Mouse (Mus musculus) lung, postnatal 0 days (tissue): Measurements from ENCODE around the gene Omt2b. TPM values are rescaled to one million over a fixed set of nuclear protein-coding genes. Genes with fewer than 3 reads are reported as not detected.

Experiments
- ATAC-seq: fragments of 200-750 bp; cut with Nextera tagmentation; 2 replicates; pipeline ENCODE4 v1.8.0; 2017; ENCODE audit warnings: moderate library complexity
- DNase-seq: peaks from one replicate; pipeline ENCODE4 v3.0.0-alpha.2; 2016; ENCODE audit warnings: low spot score
- H3K27ac ChIP-seq: fragments of 300-500 bp; sonication (generic); 2 replicates; pipeline ENCODE4 v1.5.1; 2014; ENCODE audit warnings: antibody characterized with exemption, mild to moderate bottlenecking, low read length, mixed read lengths
- H3K27me3 ChIP-seq: fragments of 300-500 bp; sonication (generic); replicated peaks from 2 replicates; pipeline ENCODE4 v1.6.1; 2014; ENCODE audit warnings: low read length, mixed read lengths; ENCODE audit not compliant: insufficient read depth
- H3K36me3 ChIP-seq: fragments of 300-500 bp; sonication (generic); 2 replicates; pipeline ENCODE4 v1.6.1; 2014; ENCODE audit warnings: low read length, mixed read lengths; ENCODE audit not compliant: insufficient read depth
- H3K4me1 ChIP-seq: fragments of 300-500 bp; sonication (generic); 2 replicates; pipeline ENCODE4 v1.6.1; 2014; ENCODE audit warnings: antibody characterized with exemption, low read depth, low read length, mixed read lengths; ENCODE audit not compliant: insufficient read depth
- H3K4me2 ChIP-seq: fragments of 300-500 bp; sonication (generic); replicated peaks from 2 replicates; pipeline ENCODE4 v1.6.1; 2014; ENCODE audit warnings: low read depth, mild to moderate bottlenecking, low read length, moderate library complexity, mixed read lengths
- H3K4me3 ChIP-seq: fragments of 300-500 bp; sonication (generic); 2 replicates; pipeline ENCODE4 v1.5.1; 2014; ENCODE audit warnings: low read depth, low read length
- H3K9ac ChIP-seq: fragments of 300-500 bp; sonication (generic); replicated peaks from 2 replicates; pipeline ENCODE4 v1.6.1; 2014; ENCODE audit warnings: low read depth, mild to moderate bottlenecking
- H3K9me3 ChIP-seq: fragments of 300-500 bp; sonication (generic); 2 replicates; pipeline ENCODE4 v1.6.1; 2016; ENCODE audit warnings: low read length, mixed read lengths
- CTCF ChIP-seq: IDR thresholded peaks from 2 replicates; pipeline ENCODE4 v1.5.1; 2016; ENCODE audit warnings: antibody characterized with exemption, mild to moderate bottlenecking
- EP300 ChIP-seq: IDR thresholded peaks from 2 replicates; pipeline ENCODE4 v1.6.1; 2016; ENCODE audit warnings: antibody characterized with exemption, mild to moderate bottlenecking, control low read depth
- WGBS: fragments of 180-500 bp; shearing (Covaris S2); extraction: QIAGEN DNeasy Blood & Tissue Kit; methylation state at CpG from one replicate; pipeline ENCODE4 v1.1.7; 2014; 5-methylcytosine and 5-hydroxymethylcytosine counted together
- polyA plus RNA-seq: library from polyadenylated mRNA; unstranded; fragments of >200 nt; fragmentation: Nextera tagmentation; extraction: Ambion mirVana; gene quantifications from 2 replicates; pipeline ENCODE4 v1.2.1, GENCODE M21; 2015

Gene Omt2b
- polyA plus RNA-seq, 1 experiment from 2014 or later, result not detected

- TF ChIP-seq EP300, result no peak
- TF ChIP-seq CTCF, result no peak
- no peak overlapping the region for H3K27ac ChIP-seq
- H3K4me2 ChIP-seq, result no peak overlapping the region
- H3K4me3 ChIP-seq, result no peak overlapping the region
- DNase-seq (no peak), ATAC-seq (no peak)
- no peaks in the 10 kb centered on the region for H3K4me1 ChIP-seq
- H3K9me3 ChIP-seq, result no peaks in the 10 kb centered on the region
- no peaks in the 10 kb centered on the region for H3K36me3 ChIP-seq
- no peaks in the 10 kb centered on the region for H3K27me3 ChIP-seq
- 88% methylated on average over 7 of the region's 7 CpGs for WGBS
- no peak overlapping the region for H3K9ac ChIP-seq
Observed at GRCm38 (mm10) chr9:78369786-78370185, 42.4 kb downstream of the Omt2b start.

GRCm38 (mm10) chr9:78371441-78371840 lies 44.1 kb downstream of the Omt2b start:
- no peak for ATAC-seq
- no peaks in the 10 kb centered on the region for H3K9me3 ChIP-seq
- H3K4me3 ChIP-seq, result no peak overlapping the region
- WGBS, result 93% methylated on average over 3 of the region's 3 CpGs
- no peak for TF ChIP-seq EP300
- TF ChIP-seq CTCF, result no peak
- no peaks in the 10 kb centered on the region for H3K27me3 ChIP-seq
- no peak overlapping the region for H3K27ac ChIP-seq
- H3K4me1 ChIP-seq, result no peaks in the 10 kb centered on the region
- no peaks in the 10 kb centered on the region for H3K36me3 ChIP-seq
- H3K4me2 ChIP-seq, result no peak overlapping the region
- H3K9ac ChIP-seq, result no peak overlapping the region
- no peak for DNase-seq

GRCm38 (mm10) chr9:78372827-78373504 lies 45.6 kb downstream of the Omt2b start:
- Histone ChIP-seq H3K4me2 (no peak overlapping the region), H3K4me1 (peaks cover 2% of the 10 kb centered on the region; the same call in 1 of the 2 replicates), H3K27ac (no peak overlapping the region), H3K4me3 (no peak overlapping the region), H3K27me3 (no peaks in the 10 kb centered on the region), H3K9ac (no peak overlapping the region), H3K36me3 (no peaks in the 10 kb centered on the region), H3K9me3 (no peaks in the 10 kb centered on the region)
- 59% methylated on average over 10 of the region's 10 CpGs for WGBS
- no peak for TF ChIP-seq EP300
- TF ChIP-seq CTCF, result no peak
- DNase-seq (peak; percentile 51), ATAC-seq (peak; percentile 57)

- Histone ChIP-seq H3K9ac (no peak overlapping the region), H3K4me3 (no peak overlapping the region), H3K9me3 (no peaks in the 10 kb centered on the region), H3K36me3 (no peaks in the 10 kb centered on the region), H3K4me1 (peaks cover 7% of the 10 kb centered on the region; the same call in 1 of the 2 replicates), H3K27me3 (no peaks in the 10 kb centered on the region), H3K27ac (no peak overlapping the region), H3K4me2 (no peak overlapping the region)
- ATAC-seq (no peak), DNase-seq (no peak)
- WGBS, result 37% methylated on average over 5 of the region's 5 CpGs
- TF ChIP-seq CTCF (no peak), EP300 (no peak)
Observed at GRCm38 (mm10) chr9:78374397-78374796, 47.0 kb downstream of the Omt2b start.

GRCm38 (mm10) chr9:78374885-78375389 lies 47.5 kb downstream of the Omt2b start:
- H3K9ac ChIP-seq, result no peak overlapping the region
- no peak for ATAC-seq
- H3K27me3 ChIP-seq, result no peaks in the 10 kb centered on the region
- no peak for DNase-seq
- no peak for TF ChIP-seq EP300
- no peak for TF ChIP-seq CTCF
- H3K4me1 ChIP-seq, result peaks cover 7% of the 10 kb centered on the region; the same call in 1 of the 2 replicates
- 87% methylated on average over 1 of the region's 1 CpGs for WGBS
- no peaks in the 10 kb centered on the region for H3K9me3 ChIP-seq
- no peak overlapping the region for H3K4me2 ChIP-seq
- H3K36me3 ChIP-seq, result no peaks in the 10 kb centered on the region
- H3K4me3 ChIP-seq, result no peak overlapping the region
- H3K27ac ChIP-seq, result no peak overlapping the region

GRCm38 (mm10) chr9:78375486-78375885 lies 48.1 kb downstream of the Omt2b start:
- H3K4me1 ChIP-seq, result peaks cover 7% of the 10 kb centered on the region; the same call in 1 of the 2 replicates
- no peak overlapping the region for H3K27ac ChIP-seq
- H3K4me3 ChIP-seq, result no peak overlapping the region
- DNase-seq (no peak), ATAC-seq (no peak)
- H3K36me3 ChIP-seq, result no peaks in the 10 kb centered on the region
- no peaks in the 10 kb centered on the region for H3K9me3 ChIP-seq
- no peak for TF ChIP-seq EP300
- no peak for TF ChIP-seq CTCF
- no peak overlapping the region for H3K4me2 ChIP-seq
- no peaks in the 10 kb centered on the region for H3K27me3 ChIP-seq
- no peak overlapping the region for H3K9ac ChIP-seq
- WGBS, result 69% methylated on average over 4 of the region's 4 CpGs
